Mouse (Mus musculus) heart, embryonic 14.5 days (tissue): Measurements from ENCODE around the gene Aplp1. TPM values are rescaled to one million over a fixed set of nuclear protein-coding genes. Genes with fewer than 3 reads are reported as not detected.

Source experiments
- ATAC-seq: fragments of 200-750 bp; cut with Nextera tagmentation; 2 replicates; pipeline ENCODE4 v1.8.0; 2017; ENCODE audit warnings: low read depth, moderate TSS enrichment; ENCODE audit not compliant: insufficient number of reproducible peaks, insufficient read depth, low FRiP score
- H3K27ac ChIP-seq, 2 experiments: fragments of 200-500 bp in 1 of 2; fragments of 300-500 bp in 1 of 2; sonication (generic) in 1 of 2; replicated peaks in 1 of 2; 2 replicates each; pipeline ENCODE4 v1.5.1; 2012 to 2014; ENCODE audit warnings: low read depth in 2 of 2, low read length in 2 of 2, control low read depth in 1 of 2, mild to moderate bottlenecking in 1 of 2, mixed read lengths in 1 of 2; ENCODE audit not compliant: control insufficient read depth in 1 of 2, insufficient read depth in 1 of 2
- H3K27me3 ChIP-seq: fragments of 300-500 bp; sonication (generic); 2 replicates; pipeline ENCODE4 v1.6.1; 2014; ENCODE audit warnings: mild to moderate bottlenecking, low read length, control low read depth; ENCODE audit not compliant: control insufficient read depth, insufficient read depth
- H3K36me3 ChIP-seq: fragments of 300-500 bp; sonication (generic); 2 replicates; pipeline ENCODE4 v1.6.1; 2014; ENCODE audit warnings: mild to moderate bottlenecking, control low read depth, low read length, mixed read lengths; ENCODE audit not compliant: control insufficient read depth, insufficient read depth
- H3K4me1 ChIP-seq, 2 experiments: fragments of 200-500 bp in 1 of 2; fragments of 300-500 bp in 1 of 2; sonication (generic) in 1 of 2; 2 replicates each; pipeline ENCODE4 v1.6.1; 2012 to 2014; ENCODE audit warnings: low read length in 2 of 2, control low read depth in 1 of 2, mixed read lengths in 1 of 2; ENCODE audit not compliant: control insufficient read depth in 2 of 2, insufficient read depth in 2 of 2
- H3K4me2 ChIP-seq: fragments of 300-500 bp; sonication (generic); 2 replicates; pipeline ENCODE4 v1.6.1; 2014; ENCODE audit warnings: mild to moderate bottlenecking, low read length
- H3K4me3 ChIP-seq, 2 experiments: fragments of 200-500 bp in 1 of 2; fragments of 300-500 bp in 1 of 2; sonication (generic) in 1 of 2; 2 replicates each; pipeline ENCODE4 v1.5.1; 2012 to 2014; ENCODE audit warnings: low read length in 2 of 2, mild to moderate bottlenecking in 2 of 2, control low read depth in 1 of 2, low read depth in 1 of 2, moderate library complexity in 1 of 2; ENCODE audit not compliant: control insufficient read depth in 1 of 2, insufficient read depth in 1 of 2
- H3K9ac ChIP-seq: fragments of 300-500 bp; sonication (generic); 2 replicates; pipeline ENCODE4 v1.6.1; 2014; ENCODE audit warnings: mild to moderate bottlenecking, low read length
- H3K9me3 ChIP-seq: fragments of 300-500 bp; sonication (generic); 2 replicates; pipeline ENCODE4 v1.6.1; 2016; ENCODE audit warnings: low read length, control low read depth; ENCODE audit not compliant: control insufficient read depth
- whole genome bisulfite sequencing: fragments of 180-500 bp; shearing (Covaris S2); extraction: QIAGEN DNeasy Blood & Tissue Kit; methylation state at CpG from one replicate; pipeline ENCODE4 v1.1.7; 2014; 5-methylcytosine and 5-hydroxymethylcytosine counted together
- polyA plus RNA-seq: library from polyadenylated mRNA; unstranded; fragments of >200 nt; fragmentation: Nextera tagmentation; extraction: Ambion mirVana; gene quantifications from 2 replicates; pipeline ENCODE4 v1.2.1, GENCODE M21; 2014

The Aplp1 gene
- polyA plus RNA-seq, 1 experiment from 2014 or later: 21.2 TPM

DNA sequence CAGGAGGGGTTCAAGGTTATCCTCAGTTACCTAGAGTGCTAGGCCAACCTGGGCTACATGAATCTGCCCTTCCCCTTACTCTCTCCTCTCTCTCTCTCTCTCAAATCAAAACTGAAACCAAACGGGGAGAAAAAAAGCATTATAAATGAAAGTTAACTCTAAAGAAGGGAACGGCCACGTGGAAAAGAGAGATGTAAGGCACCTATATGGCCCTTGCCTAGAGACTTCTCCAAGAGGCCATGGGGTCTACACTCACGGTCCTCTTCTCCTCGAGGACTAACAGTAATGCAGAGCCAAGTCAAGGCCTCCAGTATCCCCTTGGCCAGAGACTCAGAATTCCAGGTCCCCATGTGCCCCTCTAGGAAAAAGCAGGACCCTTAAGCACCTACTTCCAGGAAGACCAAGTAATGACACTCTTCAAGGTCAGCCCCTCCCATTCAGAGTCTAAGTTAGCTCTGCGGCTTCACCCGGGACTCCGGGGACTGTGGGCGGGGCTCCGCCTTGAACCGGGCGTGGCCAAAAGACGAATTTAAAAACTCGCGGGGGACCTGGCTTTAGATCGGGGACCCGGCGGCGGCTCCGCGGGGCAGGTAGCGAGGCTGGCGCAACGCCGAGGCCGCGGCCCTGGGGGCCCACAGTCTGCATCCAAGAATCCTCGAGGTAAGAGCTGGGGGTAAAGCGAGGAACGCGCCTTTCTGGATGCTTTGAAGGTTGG, 24.0 kb downstream of the Aplp1 start, which contains the start of gene Nfkbid:
TSS of gene Nfkbid (plus strand) at position 558 of the 715 bp plus-strand sequence.
- Histone ChIP-seq H3K27me3 (peaks cover 10% of the 10 kb centered on the region), H3K4me1 (peaks cover 0 to 13% of the 10 kb centered on the region in 2 experiments; a peak in 2 of 4 replicates), H3K4me2 (peak within 1 kb of the TSS; percentile 81), H3K36me3 (peaks cover 9% of the 10 kb centered on the region), H3K9me3 (peaks cover 8% of the 10 kb centered on the region), H3K4me3 (peak within 1 kb of the TSS; percentile 48 to 53), H3K27ac (peak within 1 kb of the TSS; percentile 1 to 50; a peak in 3 of 4 replicates), H3K9ac (peak within 1 kb of the TSS; percentile 67)
- no peak for ATAC-seq
- WGBS: 10% methylated on average over 31 of the region's 31 CpGs

DNA sequence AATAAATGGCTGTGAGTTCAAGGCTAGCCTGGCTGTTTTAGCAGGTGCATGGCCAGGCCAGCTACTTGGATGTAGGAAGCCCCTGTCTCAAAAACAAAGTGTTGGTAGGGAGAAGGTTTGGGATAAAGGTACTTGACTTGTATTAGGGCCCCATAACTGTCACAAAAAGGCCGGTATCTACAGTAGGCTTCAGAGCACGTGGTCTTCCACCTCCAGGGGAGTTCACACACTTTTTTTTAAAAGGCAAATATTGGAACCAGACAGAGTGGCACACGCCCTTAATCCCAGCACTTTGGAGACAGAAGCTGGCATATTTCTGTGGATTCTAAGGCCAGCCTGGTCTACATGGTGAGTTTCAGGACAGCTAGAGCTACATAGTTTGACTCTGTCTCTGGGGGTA, 24.7 kb downstream of the Aplp1 start:
- Histone ChIP-seq H3K27ac (no peak overlapping the region), H3K27me3 (peaks cover 10% of the 10 kb centered on the region), H3K4me3 (no peak overlapping the region), H3K4me2 (no peak overlapping the region), H3K36me3 (peaks cover 3% of the 10 kb centered on the region), H3K9ac (no peak overlapping the region), H3K9me3 (peaks cover 8% of the 10 kb centered on the region), H3K4me1 (peaks cover 0 to 13% of the 10 kb centered on the region in 2 experiments; a peak in 2 of 4 replicates)
- ATAC-seq: no peak
- WGBS: 87% methylated on average over 3 of the region's 3 CpGs

DNA sequence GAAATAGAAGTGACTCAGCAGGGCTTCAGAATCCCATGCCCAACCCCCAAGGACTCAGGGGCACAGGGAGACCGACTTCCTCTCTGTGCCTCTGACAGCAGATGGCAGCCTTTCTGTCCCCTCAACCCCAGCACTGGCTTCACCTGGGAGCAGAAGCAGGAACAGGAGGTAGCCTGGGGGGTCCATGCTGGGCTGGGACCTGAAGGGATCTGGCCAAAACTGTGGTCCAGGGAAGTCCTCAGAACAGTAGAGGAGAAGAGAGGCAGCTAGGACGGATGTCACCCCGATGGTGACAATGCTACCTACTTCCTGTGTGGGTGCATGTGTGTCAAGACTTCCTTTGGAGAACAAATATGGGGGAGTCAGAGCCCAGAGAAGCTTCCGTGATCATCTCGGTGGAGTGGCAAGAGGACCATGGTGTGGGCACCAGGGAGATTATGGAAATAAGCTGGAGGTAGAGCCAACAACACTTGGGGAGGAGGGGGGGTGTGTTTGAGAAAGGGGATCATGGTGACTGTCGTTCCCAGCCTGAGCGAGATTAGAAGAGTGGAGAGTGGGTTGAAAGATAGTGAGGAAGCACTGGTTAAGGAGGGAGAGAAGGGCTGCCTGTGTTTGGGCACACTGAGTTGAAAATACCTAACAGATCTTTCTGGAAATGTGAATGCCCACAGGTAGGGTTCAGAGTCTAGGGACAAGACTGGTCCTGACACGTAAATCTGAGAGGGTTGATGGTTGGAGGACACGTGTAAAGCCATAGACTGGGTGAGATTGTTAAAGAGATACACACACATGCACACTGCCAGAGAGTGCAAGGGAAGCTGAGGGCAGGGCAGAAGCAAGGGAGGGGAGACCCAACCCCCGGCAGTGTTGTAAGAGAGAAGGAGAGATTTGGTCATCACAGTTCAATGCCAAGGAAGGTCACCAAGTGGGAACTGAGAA, 25.5 kb downstream of the Aplp1 start, which contains the start of gene Hcst:
TSS of gene Hcst (minus strand) at position 294 of the 939 bp plus-strand sequence.
- H3K4me2 ChIP-seq: no peak within 1 kb of the TSS
- WGBS: 58% methylated on average over 10 of the region's 10 CpGs
- no peaks in the 10 kb centered on the region for H3K36me3 ChIP-seq
- no peak within 1 kb of the TSS for H3K27ac ChIP-seq
- H3K4me1 ChIP-seq: peaks cover 0 to 13% of the 10 kb centered on the region in 2 experiments; a peak in 2 of 4 replicates
- peaks cover 10% of the 10 kb centered on the region for H3K27me3 ChIP-seq
- ATAC-seq: no peak
- H3K9me3 ChIP-seq: peaks cover 8% of the 10 kb centered on the region
- no peak within 1 kb of the TSS for H3K4me3 ChIP-seq
- no peak within 1 kb of the TSS for H3K9ac ChIP-seq

DNA sequence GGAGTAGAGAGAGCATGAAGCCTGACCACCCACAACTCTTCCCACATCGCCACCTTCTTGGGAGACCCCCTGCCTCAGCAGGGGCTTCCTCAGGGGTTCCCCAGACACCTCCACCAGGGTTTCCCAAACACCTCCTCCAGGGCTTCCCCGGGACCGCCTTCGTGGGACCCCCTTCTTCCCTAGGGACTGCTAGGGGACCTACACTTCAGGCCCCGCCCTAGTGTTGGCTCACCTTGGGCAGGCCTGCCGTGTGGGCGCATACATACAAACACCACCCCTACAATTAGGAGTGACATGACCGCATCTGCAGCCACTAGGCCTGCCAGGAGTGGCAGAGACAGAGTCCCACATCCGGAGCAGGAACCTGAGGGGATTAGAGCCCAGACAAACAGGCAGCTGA, 27.5 kb downstream of the Aplp1 start:
- no peak overlapping the region for H3K4me2 ChIP-seq
- WGBS: 68% methylated on average over 9 of the region's 9 CpGs
- no peak overlapping the region for H3K4me3 ChIP-seq
- H3K27me3 ChIP-seq: peaks cover 2% of the 10 kb centered on the region
- H3K9me3 ChIP-seq: peaks cover 8% of the 10 kb centered on the region
- ATAC-seq: no peak
- peaks cover 0 to 11% of the 10 kb centered on the region in 2 experiments; a peak in 2 of 4 replicates for H3K4me1 ChIP-seq
- H3K27ac ChIP-seq: no peak overlapping the region
- H3K9ac ChIP-seq: no peak overlapping the region
- H3K36me3 ChIP-seq: no peaks in the 10 kb centered on the region

DNA sequence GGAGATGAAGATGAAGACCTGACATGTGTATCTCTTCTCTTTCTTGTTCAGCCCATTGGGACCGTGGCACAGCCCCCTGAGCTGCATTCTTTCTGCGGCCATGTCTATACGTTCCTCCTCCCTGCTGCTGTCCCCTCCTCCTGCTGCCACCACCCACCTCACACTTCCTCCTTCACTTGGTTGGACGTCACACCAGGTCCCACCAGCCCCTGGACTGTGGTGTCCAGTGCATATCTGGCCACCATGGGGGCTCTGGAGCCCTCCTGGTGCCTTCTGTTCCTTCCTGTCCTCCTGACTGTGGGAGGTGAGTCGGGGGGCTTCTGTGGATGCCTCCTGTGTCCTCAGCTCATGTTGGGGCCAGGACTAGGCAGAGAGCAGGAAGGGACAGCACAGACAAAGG, 31.7 kb downstream of the Aplp1 start, which contains the start of gene Tyrobp:
TSS of gene Tyrobp (plus strand) at position 165 of the 400 bp plus-strand sequence.
- Histone ChIP-seq H3K9ac (no peak within 1 kb of the TSS), H3K9me3 (no peaks in the 10 kb centered on the region), H3K27me3 (no peaks in the 10 kb centered on the region), H3K4me3 (no peak within 1 kb of the TSS), H3K4me1 (no peaks in the 10 kb centered on the region), H3K36me3 (no peaks in the 10 kb centered on the region), H3K4me2 (no peak within 1 kb of the TSS), H3K27ac (no peak within 1 kb of the TSS)
- no peak for ATAC-seq
- WGBS: 47% methylated on average over 5 of the region's 5 CpGs

DNA sequence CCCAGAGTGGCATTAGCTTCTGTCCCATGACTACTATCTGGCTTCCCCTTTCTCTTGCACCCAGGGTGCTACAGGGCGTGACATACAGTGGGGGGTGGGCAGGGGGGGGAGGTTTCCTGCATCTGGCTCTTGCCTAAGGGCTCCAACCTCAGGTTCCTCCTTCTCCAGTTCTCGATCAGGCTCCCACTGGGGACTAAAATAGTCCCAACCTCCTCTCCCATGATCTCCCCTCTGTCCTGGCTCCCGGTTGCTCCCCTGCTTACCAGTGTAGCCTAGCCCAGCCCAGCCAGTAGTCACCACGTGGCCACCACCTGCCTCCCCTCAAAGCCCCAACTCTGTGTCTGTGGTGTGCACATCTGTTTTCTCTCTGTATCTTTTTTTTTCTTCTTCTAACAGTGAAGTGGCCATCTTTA, 32.6 kb downstream of the Aplp1 start:
- H3K4me1 ChIP-seq: no peaks in the 10 kb centered on the region
- H3K4me2 ChIP-seq: no peak overlapping the region
- H3K27me3 ChIP-seq: no peaks in the 10 kb centered on the region
- no peak for ATAC-seq
- H3K9ac ChIP-seq: no peak overlapping the region
- H3K36me3 ChIP-seq: no peaks in the 10 kb centered on the region
- WGBS: 33% methylated on average over 4 of the region's 4 CpGs
- H3K9me3 ChIP-seq: no peaks in the 10 kb centered on the region
- H3K4me3 ChIP-seq: no peak overlapping the region
- H3K27ac ChIP-seq: no peak overlapping the region

DNA sequence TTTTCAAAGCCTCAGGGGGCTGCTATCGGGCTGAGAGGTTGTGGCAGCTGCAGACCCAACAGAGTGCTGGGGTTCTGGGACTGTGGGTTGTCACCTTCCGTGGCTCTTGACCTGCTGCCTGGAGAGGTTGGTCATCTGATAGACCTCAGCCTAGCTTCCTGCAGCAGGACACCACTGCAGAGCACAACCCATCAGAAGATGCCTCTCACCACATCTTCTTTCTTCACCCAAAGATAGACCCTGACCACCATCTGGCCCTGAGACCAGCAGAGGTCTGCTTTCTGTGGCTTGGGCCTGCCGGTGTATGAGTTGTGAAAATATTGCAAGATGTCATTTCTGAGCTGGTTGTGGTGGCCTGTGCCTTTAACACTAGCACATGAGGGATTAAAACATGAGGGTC, 34.3 kb downstream of the Aplp1 start:
- Histone ChIP-seq H3K27me3 (no peaks in the 10 kb centered on the region), H3K27ac (no peak overlapping the region), H3K9me3 (no peaks in the 10 kb centered on the region), H3K4me3 (no peak overlapping the region), H3K4me2 (no peak overlapping the region), H3K36me3 (no peaks in the 10 kb centered on the region), H3K4me1 (no peaks in the 10 kb centered on the region), H3K9ac (no peak overlapping the region)
- 57% methylated on average over 3 of the region's 3 CpGs for whole genome bisulfite sequencing
- no peak for ATAC-seq
